Mouse (Mus musculus) gastrocnemius, postnatal 14 days (tissue): ENCODE data around the gene Gm45021. TPM values are rescaled to one million over a fixed set of nuclear protein-coding genes. Genes with fewer than 3 reads are reported as not detected.

ENCODE experiments used
- DNase-seq: peaks from one replicate; pipeline ENCODE4 v3.0.0; 2021; ENCODE audit warnings: mixed read lengths
- intact Hi-C: fragments of 180-260 bp; cut with DNase I; formaldehyde crosslinking; loops from one replicate; pipeline ENCODE4 v1.15.1; 2025; ENCODE audit warnings: low total_unique reads
- long read RNA-seq, 2 experiments: library from polyadenylated mRNA; stranded (forward); transcript quantifications; one replicate each; pipeline ENCODE4 v2.0.0; 2021
- total RNA-seq, 2 experiments: library from RNA; stranded (reverse); gene quantifications; 2 replicates each; pipeline ENCODE4 v1.2.3; 2021

Gene Gm45021
- total RNA-seq = not detected
- long read RNA-seq, experiment 1, partial matches to known transcripts = 0 of 2 reads
- long read RNA-seq, experiment 1, other reads (novel, unspliced or antisense) = 2 of 2 reads
- long read RNA-seq, experiment 2 = 0 reads

GRCm38 (mm10) chr6:48589194-48589750, at the start of gene Gm45021:
Gene Gm45021, plus strand, starts transcription at chr6:48589610.
- DNase-seq = no peak
- intact Hi-C loops = no loop called here

- DNase-seq = no peak
- intact Hi-C loops = loop anchor here (5.0 kb wide), 1 partner anchor 102 kb away; no protein-coding TSS in a partner anchor
These were observed 49.5 kb upstream of the Gm45021 start for GRCm38 (mm10) chr6:48539860-48540259.

- intact Hi-C loops = no loop called here
- DNase-seq = no peak
These were observed 48.7 kb upstream of the Gm45021 start for GRCm38 (mm10) chr6:48540721-48541120.

- DNase-seq = peak; percentile 67
- intact Hi-C loops = no loop called here
These were observed 47.6 kb upstream of the Gm45021 start for GRCm38 (mm10) chr6:48541560-48542450.

- DNase-seq = no peak
- intact Hi-C loops = no loop called here
These were observed 46.8 kb upstream of the Gm45021 start for GRCm38 (mm10) chr6:48542631-48543030.

- no peak for DNase-seq
- intact Hi-C loops = loop anchor here (5.0 kb wide), 1 partner anchor 47 kb away; the partner anchor contains the start of genes Gm44965 and Repin1
These were observed 44.2 kb upstream of the Gm45021 start for GRCm38 (mm10) chr6:48545251-48545650.

GRCm38 (mm10) chr6:48546271-48546670, 43.1 kb upstream of the Gm45021 start:
- no peak for DNase-seq
- intact Hi-C loops = loop anchor here (5.0 kb wide), 1 partner anchor 46 kb away; the partner anchor contains the start of genes Gm44965 and Repin1

- intact Hi-C loops = loop anchor here (5.0 kb wide), 1 partner anchor 45 kb away; the partner anchor contains the start of genes Gm44965 and Repin1
- DNase-seq = no peak
These were observed 42.6 kb upstream of the Gm45021 start for GRCm38 (mm10) chr6:48546858-48547257.

- DNase-seq = no peak
- intact Hi-C loops = loop anchor here (5.0 kb wide), 1 partner anchor 44 kb away; the partner anchor contains the start of genes Gm44965 and Repin1
These were observed 41.1 kb upstream of the Gm45021 start for GRCm38 (mm10) chr6:48548314-48548713.

GRCm38 (mm10) chr6:48552918-48553317, 36.5 kb upstream of the Gm45021 start:
- no peak for DNase-seq
- intact Hi-C loops = no loop called here

- intact Hi-C loops = no loop called here
- no peak for DNase-seq
These were observed 35.6 kb upstream of the Gm45021 start for GRCm38 (mm10) chr6:48553819-48554218.

- peak; percentile 99 for DNase-seq
- intact Hi-C loops = no loop called here
These were observed 34.9 kb upstream of the Gm45021 start, which contains the start of gene Lrrc61 for GRCm38 (mm10) chr6:48554280-48555103. Gene Lrrc61, plus strand, starts transcription at chr6:48554796.

GRCm38 (mm10) chr6:48555104-48555890, 34.1 kb upstream of the Gm45021 start:
- no peak for DNase-seq
- intact Hi-C loops = no loop called here

- intact Hi-C loops = no loop called here
These were observed 33.5 kb upstream of the Gm45021 start for GRCm38 (mm10) chr6:48555956-48556355.

GRCm38 (mm10) chr6:48565693-48566310, 23.6 kb upstream of the Gm45021 start:
- no peak for DNase-seq
- intact Hi-C loops = no loop called here

More at GRCm38 (mm10) chr6:48555956-48556355, 33.5 kb upstream of the Gm45021 start:
- DNase-seq = no peak

GRCm38 (mm10) chr6:48566312-48566711, 23.1 kb upstream of the Gm45021 start:
- peak; percentile 70 for DNase-seq
- intact Hi-C loops = no loop called here

GRCm38 (mm10) chr6:48568036-48568984, 21.1 kb upstream of the Gm45021 start:
- intact Hi-C loops = no loop called here
- peak; percentile 73 for DNase-seq
